Mouse (Mus musculus): ENCODE data around the gene Loxl1.
A peak's percentile ranks its signal among the peaks of the same experiment; 100 is the strongest.
"Not testable (repeated sequence)": the region's sequence is repeated elsewhere in the genome, so short reads cannot be mapped to it uniquely, and the experiment has no call there.

Loxl1 gene

DNA sequence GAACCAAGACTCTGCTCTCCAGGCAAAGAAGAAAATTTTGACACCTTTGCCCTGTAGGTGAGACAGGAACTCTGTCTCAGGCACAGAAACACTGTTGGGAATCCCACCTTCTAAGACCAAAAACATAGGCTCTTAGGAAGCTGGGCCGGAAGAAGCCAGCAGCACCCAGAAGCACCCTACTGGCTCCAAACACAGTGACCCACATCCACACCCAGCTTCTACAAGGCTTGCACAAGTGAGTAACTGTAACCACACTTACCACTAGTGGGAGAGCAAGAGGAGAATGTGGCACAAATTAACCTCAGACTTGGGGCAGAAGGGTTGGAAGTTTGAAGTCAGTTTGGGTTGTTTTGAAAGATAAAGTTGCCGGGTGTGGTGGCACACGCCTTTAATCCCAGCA lies 37.2 kb downstream of the Loxl1 start:
- no peak for DNase-seq

DNA sequence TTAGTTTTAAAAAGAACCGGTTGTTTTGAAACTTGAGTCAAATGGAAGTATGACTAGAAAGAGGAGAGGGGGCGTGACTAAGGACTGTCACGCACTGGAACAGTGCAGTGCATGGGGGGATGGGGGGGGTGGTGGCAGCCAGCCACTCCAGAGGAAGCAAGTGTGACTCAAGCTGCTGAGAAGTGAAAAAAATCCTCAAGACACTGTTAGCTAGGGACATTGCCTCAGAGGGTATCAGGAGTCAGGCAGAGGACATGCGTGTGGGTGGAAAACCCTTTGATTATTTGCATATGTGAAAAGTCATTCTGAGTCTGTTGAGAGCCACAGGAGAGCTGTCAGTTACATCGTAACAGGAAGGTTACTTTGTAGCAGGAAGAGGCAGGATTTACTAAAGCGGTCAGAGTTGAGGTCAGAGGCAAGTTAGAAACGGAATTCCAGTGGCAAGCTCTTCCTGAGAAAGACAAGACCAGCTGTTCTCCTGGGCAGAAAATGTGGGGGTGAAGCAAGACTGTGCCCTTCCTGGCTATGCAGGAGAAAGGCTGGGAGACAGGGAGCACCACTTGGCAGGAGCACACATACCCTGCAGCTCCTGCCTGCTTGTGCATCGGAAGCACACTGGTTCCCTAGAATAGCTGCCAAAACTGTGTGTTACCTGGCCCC lies 37.7 kb downstream of the Loxl1 start:
- peak; percentile 24 to 29 for DNase-seq

DNA sequence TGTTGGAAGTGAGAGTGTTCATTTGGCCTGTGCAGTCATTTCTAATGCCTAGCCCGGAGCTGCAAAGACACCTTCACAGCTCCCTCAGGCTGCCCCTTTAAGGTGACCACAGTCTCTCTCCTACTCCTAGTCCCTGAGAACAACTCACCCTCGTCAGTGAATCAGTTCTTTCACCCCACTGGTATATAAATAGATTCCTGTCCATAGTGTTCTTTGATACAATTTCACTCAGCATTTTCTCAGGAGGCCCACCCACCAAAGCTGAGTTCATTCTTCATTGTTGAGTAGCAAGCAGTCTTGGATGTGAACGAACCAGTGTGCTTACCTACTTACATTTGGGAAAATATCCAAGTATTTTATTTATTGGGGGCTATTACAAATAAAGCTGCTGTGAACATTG lies 38.4 kb downstream of the Loxl1 start:
- DNase-seq = no peak

- no peak for DNase-seq
These were observed 38.8 kb downstream of the Loxl1 start for GRCm38 (mm10) chr9:58274101-58274604.

DNA sequence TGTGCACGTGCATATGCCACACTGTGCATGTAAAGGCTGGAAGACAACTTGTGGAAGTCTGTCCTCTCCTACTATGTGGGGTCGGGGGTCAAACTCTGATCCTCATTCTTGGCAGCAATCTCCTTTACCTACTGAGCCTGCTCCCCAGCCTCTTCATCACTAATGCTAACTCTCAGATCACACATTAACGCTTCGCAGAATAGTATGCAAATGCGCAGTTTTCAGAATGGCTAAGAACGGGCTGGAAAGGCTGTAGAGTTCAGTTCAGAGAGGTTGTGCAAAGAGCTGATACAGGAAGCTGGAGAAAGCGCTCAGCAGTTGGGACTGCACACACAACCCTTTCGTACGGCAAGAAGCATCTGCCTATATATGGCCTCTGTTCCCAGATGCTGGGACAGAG lies 40.1 kb downstream of the Loxl1 start:
- DNase-seq = no peak

DNA sequence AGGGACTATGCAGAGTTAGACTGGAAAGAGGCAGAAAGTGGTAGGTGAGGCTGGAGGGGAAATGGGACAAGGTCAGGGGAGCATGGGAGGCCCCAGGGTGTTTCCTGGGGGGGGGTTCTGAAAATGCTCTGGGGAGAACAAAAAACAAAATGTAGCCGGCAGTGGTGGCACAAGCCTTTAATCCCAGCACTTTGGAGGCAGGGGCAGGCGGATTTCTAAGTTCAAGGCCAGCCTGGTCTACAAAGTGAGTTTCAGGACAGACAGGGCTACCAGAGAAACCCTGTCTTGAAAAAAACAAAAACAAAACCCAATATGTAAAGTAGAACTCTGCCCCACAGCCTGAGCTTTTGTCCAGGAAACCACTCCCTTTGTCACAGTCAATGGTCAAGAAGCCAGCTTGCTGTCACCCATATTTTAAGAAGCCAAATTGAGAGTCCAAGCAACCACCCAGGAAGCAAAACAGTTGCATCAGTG lies 40.9 kb downstream of the Loxl1 start:
- DNase-seq = no peak

- DNase-seq = not testable (repeated sequence)
These were observed 41.4 kb downstream of the Loxl1 start for GRCm38 (mm10) chr9:58271551-58271950.

GRCm38 (mm10) chr9:58271109-58271508 lies 41.9 kb downstream of the Loxl1 start:
- DNase-seq = no peak

- no peak for DNase-seq
These were observed 42.9 kb downstream of the Loxl1 start for GRCm38 (mm10) chr9:58270081-58270480.

DNA sequence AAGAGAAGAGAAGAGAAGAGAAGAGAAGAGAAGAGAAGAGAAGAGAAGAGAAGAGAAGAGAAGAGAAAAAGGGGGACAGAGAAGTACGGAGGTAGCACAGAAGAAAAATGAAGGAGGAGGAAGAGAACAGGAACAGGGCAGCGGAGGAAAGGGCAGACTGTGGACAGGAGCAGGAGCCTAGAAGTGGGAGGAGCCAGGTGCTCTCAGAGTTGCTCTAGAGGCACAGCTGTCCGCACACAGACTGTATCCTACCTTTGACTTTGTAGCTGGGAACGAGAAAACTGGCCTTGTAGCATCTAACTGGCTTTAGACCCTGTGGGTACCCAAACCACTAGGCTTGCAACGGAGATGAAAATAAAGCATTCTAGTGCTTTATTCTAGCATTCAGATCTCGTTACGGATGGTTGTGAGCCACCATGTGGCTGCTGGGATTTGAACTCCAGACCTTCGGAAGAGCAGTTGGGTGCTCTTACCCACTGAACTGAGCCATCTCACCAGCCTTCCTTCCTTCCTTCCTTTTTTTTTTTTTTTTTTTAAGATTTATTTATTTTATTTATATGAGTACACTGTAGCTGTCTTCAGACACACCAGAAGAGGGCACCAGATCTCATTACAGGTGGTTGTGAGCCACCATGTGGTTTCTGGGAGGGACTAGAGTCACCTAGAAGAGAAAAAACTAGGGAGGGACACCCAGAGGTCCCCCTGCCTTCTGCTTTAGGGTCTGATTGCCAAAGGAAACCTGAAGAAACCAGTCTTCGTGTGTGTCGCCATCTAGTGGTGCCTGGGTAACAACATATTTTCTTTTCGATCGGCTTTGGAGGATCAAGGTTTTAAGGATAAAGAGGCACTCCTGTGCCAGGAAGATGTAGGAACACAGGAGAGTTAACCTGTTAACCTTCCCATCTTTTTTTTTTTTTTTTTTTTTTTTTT lies 44.3 kb downstream of the Loxl1 start:
- peak; percentile 41 to 63 for DNase-seq

GRCm38 (mm10) chr9:58267046-58267445 lies 45.9 kb downstream of the Loxl1 start:
- DNase-seq = no peak

DNA sequence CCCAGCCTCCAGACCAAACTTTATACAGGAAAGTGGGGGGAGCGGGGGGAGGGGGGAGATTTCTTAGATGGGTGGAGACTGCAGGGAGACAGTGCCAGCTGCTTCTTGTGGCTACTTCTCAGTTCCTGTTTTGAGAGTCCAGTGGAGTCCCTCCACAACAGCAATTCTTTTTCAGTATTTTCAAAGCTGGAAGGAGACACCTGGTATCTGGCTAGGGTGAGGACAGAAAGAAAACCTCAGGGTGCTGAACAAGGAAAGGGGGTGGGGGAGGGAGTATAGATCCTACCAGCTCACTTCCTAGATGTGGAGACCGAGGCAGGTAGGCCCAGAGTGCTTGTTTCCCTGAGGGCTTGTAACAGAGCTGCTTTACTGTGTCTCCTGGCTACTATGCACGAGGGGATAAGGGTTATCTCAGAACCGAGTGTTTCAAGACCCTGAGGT lies 46.4 kb downstream of the Loxl1 start:
- DNase-seq = no peak

DNA sequence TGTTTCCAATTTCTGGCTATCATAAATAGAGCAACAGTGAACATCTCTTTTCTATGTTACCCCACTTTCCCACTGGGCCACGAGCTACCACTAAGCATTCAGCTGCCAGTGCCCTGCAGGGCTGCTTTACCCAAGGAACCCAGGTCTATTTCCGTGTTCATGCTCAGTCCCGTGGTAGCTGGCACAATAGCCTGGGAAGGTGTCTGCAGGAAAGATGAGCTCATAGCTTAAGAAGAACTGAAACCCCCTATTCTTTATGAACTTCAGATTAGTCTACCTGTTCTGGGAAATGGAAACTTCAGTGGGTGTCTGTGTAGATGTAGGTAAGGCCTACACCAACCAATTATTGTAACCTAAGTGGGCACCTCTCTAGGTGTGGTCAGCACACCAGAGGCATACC lies 47.6 kb downstream of the Loxl1 start:
- no peak for DNase-seq

GRCm38 (mm10) chr9:58262507-58262906 lies 50.5 kb downstream of the Loxl1 start:
- DNase-seq = no peak

DNA sequence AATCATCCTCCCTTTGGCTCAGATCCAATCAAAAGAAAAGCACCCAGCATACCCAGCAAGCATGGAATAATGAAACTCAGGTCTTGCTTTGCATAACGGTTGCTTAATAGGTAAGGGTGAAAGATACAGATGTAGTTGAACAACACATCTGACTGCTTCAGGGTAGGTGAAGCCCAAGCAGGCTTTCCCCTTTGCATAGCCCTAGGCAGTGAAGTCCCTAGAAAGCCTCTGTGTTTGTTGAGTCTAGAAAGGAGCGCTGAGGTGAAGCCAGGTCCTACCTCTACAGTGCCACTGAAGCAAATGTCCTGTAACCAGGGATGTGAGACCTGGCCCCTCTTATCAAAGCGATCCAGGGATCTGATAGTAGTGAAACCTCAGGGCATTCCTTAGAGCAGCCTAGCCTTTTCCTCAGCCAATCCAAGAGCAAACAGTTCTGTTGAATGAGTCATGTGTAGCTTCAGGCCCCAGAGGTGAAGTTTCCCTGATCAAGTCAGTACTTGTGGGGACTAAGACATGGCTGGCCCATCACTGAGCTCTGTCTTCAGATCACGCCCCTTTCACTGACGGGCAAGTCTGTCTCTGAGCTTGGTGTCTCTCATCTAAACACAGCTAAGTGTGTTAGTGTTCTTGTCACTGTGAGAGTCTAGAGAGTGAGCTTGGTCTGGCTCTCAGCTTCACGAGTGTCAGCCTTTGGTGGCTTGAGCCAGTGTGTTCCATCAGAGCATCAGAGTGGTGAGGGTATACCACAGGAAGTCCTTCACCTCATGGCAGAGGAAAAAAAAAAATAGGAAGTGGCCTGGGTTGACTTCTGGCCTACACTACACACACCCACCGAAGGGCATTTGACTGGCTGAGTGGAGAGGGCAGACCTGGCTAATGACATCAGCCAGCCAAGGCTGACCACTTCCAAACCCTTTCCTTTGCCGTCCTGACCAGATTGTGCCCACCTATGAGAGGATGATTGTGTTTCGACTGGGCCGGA lies 57.0 kb downstream of the Loxl1 start:
- DNase-seq = no peak

GRCm38 (mm10) chr9:58255105-58255504 lies 57.9 kb downstream of the Loxl1 start:
- no peak for DNase-seq

DNA sequence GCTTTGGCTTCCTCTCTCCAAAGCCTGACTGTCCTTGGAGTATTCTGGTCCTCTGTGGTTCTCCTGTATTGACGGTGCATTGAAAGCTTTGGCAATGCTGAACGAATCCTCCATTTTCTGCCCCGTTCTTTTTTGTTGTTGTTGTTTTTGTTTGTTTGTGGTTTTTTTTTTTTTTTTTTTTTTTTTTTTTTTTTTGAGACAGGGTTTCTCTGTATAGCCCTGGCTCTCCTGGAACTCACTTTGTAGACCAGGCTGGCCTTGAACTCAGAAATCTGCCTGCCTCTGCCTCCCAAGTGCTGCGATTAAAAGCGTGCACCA lies 59.2 kb downstream of the Loxl1 start:
- not testable (repeated sequence) for DNase-seq

DNA sequence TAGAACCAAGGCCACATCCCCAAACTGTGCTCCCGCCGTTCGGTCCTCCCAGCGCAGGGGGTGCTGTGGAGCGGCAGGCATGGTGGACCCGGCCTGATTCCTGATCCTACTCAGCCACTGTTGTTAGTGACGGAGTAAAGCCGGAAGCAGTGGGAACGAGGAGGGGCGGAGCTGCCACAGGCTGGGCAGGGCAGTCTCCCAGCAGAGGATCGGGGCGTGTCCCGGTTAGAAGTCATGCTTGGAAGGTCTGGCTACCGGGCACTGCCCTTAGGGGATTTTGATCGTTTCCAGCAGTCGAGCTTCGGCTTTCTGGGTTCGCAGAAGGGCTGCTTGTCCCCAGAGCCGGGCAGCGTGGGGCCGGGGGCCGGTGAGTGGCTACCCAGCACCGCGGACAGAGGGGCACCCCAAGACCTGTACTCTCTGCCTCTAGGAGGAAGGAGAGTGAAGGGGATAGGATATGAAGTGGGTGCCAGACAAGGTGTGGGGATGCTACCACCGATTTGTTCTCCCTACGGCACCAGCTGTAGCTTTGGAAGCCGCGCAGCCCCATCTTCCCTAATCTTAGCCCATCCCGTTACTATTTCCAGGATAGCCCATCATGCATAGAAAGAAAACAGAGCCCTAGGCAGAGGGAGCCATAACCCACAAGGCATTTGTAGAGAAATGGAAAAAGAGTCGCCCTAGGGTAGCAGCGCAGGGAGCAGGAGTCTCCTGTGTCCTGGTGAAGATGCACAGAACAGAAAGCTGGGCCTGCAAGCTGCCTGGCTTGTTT lies 59.8 kb downstream of the Loxl1 start, which contains the start of gene Stoml1:
TSS of gene Stoml1 (plus strand) at position 132 of the 772 bp plus-strand sequence.
- DNase-seq = peak; percentile 93 to 94

- DNase-seq = not testable (repeated sequence)
These were observed 62.3 kb downstream of the Loxl1 start for GRCm38 (mm10) chr9:58250730-58251129.

DNA sequence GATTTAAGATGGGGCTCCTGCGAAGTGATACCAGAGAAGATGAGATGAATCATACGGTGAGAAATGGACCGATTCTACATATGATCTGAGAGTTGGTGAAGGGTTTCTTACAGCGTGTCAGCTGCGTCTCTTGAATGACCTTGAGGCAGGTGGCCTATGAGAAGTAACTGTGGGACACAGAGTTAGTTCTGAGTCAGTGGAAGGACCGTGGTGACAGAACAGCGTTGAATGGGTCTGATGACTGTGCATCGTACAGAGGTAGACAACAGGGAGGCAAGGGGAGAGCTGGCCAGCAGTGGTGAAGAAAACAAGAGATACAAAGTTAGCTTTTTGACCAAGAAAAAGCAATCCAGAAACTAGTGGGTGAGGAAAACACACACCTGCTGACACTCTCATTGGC lies 62.7 kb downstream of the Loxl1 start:
- no peak for DNase-seq

GRCm38 (mm10) chr9:58249592-58250192 lies 63.3 kb downstream of the Loxl1 start, which contains the start of gene Pml:
Gene Pml (minus strand): TSS chr9:58249786.
- DNase-seq = peak; percentile 61 to 67

All from cerebellum, postnatal 36 days (tissue).